Mouse (Mus musculus) c-Kit-positive CD71-positive TER-119-negative erythroid progenitor cells, embryonic 14.5 days (primary cell): ENCODE results near the gene Nova2.

Experiments used
- DNase-seq: peaks from one replicate; pipeline ENCODE4 v3.0.0-alpha.2; 2013; ENCODE audit warnings: low read depth

Gene Nova2

DNA sequence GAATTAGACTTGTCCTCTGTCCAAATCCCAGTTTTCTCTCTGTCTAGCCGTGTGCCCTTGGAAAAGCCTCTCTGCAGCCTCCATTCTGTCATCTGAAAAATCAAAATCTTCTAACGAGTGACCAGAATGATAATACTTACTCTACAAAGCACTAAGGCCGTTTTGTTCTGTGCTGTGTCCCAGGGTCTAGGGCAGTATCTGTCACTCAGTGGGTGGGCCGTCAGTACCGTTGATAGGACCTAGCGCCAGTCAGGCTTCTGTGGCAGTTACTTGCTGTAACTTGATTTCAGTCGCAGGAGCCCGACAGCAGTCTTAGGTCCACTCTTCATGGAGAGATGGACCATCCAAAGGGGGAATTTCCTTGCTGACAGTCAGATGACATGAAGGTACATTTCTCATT lies 1.4 kb upstream of the Nova2 start:
- no peak for DNase-seq

DNA sequence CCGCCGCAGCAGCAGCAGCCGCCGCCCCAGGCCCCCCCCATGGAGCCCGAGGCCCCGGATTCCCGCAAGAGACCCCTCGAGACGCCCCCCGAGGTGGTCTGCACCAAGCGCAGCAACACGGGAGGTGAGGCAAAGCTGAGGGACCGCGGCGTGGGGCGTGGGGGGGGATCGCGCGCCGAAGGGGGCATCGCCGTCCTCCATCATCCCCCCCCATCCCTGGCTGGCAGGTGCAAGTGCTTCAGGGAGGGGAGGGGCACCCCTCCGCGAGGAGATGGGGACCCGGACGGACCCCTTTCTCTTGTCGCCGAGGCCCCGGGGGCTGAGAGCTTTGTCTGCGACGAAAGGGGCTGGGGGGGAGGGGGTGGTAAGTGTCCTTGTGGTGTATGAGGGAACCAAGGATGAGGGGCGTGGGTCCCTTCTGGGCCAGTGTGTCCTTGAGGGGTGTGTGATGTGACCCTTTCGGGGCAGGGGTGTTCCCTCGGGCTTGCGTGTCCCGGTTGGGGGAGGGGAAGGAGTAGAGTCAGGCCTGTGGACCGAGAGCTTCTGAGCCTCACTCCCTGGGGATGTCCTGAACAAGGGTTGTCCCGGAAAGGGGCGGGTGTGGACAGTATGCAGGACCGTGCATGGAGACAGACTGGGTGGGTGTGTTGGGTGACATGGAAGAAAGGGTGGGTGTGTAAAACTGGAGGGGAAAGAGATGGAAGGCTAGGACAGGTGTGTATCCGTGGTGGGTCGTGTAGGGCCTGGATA lies 528 bp downstream of the Nova2 start:
- DNase-seq, result no peak

DNA sequence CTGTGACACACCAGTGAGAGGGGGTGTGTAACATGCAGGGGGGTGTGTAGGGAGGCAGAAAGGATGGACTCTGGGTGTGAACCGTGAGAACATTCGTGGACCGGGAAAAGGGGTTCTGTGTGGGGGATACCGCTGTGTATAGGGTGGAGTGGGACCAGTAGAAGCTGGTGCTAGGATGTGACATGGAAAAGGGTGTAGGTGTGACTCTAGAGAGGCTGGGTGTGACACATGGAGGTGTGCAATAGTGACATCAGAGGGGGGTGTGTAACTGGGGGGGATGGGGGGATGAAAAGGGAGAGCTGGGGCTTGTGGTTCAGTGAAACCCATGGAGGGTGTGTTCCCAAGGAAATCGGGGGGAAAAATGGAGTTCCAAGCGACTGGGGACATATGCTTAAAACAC lies 1.2 kb downstream of the Nova2 start:
- no peak for DNase-seq

DNA sequence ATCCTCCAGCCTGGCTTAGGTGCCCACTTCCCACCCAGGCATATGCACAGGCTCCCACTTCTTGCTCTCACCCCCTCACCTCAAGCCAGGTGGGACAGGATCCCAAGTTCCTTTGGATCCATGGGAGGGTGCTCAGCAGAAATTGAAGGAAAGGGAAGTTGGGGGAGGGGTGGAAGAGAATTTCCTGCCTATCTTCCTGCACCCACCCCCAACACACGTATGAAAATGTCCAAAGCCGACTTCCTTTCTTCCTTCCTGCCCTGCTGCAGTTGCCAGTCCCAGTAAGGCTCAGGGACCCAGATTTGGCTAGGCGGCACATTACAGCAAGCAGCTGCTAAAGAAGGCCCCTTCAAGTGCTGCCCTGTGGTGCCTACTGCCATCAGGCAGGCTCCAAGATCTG lies 2.1 kb downstream of the Nova2 start:
- no peak for DNase-seq

DNA sequence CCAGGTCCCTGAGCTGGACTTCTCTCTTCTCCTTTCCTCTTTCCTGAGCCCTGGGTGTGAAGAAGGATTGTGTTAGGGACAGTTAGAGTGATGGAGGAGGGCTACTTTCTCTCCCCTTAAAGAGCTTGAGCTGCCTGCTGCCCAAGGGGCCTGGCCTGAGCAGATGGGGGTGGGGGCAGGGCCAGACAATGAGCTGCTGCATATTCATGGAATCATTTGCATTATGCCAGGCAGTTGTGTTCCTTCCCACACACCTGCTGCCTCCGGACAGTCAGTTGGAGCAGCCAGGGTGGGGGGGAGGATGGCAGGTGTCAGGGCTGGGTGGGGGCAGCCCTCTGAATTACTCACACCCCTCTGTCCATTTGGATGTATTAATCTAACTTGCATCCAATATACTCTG lies 16.7 kb downstream of the Nova2 start:
- no peak for DNase-seq

DNA sequence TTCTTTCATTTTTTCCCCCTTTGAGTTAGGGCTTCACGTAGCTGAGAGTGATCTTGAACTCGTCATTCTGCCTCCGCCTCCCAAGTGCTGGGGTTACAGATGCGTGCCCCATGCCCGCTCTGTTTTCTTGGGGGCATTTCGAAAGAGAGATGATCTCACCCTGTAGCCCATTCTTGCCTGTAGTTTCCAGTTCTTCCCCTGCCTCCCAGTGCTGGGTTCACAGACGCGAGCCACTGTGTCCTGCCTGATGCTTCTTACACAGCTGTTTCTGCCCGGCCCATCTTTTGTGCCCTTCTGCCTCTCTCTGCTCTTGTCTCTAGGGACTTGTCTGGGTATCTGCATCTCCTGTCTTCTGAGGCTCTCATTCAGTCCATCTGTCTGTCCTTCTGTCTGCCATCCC lies 17.1 kb downstream of the Nova2 start:
- DNase-seq, result no peak

DNA sequence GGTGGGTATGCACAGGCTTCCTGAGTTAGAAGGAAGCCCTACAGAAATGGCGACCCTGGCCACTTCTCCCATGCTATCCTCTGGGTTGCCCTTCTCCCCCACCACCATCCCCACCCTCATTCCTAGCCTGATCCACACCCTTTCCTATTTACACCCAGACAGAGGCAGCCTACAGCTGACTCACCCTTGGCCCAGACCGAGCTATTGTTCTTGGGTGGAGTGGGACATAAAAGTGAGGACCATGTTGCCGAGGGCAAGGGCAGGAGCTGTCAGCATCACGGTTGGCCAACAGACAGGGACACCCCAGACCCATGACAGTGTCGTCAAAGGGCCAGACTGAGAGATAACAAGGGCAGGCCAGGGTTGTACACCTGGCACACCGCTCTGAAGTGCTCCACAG lies 22.5 kb downstream of the Nova2 start:
- no peak for DNase-seq

DNA sequence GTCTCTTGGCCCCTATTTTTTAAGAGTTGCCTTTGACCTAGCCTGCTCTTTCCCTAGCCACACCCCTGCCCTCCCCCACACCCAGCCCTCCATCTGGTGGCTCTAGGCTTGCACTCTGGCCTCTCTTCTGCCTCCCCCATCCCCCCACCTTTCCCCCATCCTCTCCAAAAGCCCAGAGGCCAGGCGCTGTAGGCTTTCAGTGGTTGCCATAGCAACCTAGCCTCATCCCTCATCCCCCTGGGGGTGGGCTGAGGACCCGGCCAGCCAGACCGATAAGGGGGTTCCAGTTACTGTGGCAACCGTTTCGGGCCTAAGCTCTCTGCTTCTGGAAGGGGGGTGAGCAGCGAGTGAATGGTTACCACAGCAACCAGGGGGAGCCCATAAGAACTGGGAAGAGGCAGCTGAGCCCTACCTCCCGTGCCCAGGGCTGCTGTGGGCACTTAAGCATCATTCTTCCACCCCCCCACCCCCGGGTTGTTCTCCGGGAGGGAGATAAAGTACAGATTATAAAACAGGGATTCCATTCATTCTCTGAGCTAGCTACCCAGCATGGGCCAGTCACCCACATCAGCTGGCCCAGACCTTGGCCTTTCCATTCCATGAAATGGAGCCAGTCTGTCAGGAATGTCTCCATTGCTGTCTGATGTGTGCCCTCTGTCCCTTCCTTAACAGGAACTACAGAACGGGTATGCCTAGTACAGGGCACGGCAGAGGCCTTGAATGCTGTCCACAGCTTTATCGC lies 24.3 kb downstream of the Nova2 start:
- no peak for DNase-seq

DNA sequence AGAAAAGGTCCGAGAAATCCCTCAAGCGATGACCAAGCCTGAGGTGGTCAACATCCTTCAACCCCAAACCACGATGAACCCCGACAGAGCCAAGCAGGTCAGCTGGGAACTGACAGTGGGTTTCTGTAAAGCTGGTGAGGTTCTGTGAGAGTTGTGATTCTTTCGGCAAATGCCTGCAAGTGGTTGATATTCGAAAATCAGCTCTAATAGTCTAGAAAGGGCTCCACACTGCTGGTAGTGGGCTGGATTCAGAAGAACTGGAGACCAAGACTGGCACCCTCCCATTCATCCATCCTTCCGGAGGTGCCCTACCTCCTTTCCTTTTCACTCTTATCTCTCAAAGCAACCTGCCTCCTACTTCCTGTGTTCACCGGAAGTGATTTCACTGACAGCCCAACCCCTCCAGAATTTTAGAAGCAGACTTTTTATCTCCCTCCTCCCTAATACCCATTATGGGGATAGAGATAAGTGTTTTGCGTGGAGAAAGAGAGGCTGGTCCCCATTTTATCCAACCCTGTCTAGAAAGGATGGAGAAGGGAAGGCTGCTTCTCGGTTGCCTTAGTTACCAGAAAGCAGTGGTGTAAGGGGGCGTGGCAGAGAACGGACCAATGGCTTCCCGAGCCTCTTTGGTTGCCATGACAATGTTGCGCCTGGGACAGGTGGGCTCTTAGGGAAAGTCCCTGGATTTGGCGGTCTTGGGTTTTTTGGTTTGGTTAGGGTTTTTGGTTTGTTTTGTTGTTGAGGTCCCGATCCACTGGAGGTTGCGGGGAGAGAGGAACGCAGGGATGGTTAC lies 25.0 kb downstream of the Nova2 start:
- no peak for DNase-seq

DNA sequence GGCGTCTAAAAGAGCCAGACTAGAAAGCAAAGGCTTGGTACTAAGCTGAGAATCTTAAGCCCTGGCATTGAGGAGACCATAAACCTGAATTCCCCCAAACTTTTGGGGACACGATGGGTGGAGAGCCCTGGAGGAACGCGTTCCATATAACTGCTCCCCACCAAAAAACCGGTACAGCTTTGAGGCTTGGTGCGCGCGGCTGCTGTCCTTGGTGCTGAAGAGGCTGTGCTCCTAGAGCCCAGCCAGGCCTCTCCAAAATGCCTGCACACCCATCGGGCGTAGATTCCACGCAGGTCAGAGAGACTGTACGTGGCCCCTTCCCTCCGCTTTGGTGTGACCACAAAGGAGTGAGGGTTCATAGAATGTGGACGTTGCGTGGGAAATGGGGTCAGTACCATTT lies 25.7 kb downstream of the Nova2 start:
- DNase-seq, result peak; percentile 32

DNA sequence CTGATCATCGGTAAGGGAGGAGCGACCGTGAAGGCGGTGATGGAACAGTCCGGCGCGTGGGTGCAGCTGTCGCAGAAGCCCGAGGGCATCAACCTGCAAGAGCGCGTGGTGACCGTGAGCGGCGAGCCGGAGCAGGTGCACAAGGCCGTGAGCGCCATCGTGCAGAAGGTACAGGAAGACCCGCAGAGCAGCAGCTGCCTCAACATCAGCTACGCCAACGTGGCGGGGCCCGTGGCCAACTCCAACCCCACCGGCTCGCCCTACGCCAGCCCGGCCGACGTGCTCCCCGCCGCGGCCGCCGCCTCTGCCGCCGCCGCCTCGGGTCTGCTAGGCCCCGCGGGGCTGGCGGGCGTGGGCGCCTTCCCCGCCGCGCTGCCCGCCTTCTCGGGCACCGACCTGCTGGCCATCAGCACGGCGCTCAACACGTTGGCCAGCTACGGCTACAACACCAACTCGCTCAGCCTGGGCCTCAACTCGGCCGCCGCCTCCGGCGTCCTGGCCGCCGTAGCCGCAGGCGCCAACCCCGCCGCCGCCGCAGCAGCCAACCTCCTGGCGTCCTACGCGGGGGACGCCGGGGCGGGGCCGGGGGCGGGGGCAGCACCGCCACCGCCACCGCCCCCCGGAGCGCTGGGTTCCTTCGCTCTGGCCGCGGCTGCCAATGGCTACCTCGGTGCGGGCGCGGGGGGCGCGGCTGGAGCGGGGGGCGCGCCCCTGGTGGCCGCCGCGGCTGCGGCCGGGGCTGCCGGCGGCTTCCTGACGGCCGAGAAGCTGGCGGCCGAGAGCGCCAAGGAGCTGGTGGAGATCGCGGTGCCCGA lies 32.1 kb downstream of the Nova2 start:
- no peak for DNase-seq

DNA sequence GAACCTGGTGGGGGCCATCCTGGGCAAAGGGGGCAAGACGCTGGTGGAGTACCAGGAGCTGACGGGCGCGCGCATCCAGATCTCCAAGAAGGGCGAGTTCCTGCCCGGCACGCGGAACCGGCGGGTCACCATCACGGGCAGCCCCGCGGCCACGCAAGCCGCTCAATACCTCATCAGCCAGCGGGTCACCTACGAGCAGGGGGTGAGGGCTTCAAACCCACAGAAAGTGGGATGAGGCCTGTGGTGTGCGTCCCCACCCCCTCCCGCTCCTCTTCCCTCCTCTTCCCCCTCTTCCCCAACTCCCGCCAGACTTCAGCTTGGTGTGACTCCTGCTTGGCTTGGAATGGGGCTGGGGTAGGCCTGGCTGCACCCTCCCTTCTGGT lies 32.7 kb downstream of the Nova2 start:
- DNase-seq, result no peak

DNA sequence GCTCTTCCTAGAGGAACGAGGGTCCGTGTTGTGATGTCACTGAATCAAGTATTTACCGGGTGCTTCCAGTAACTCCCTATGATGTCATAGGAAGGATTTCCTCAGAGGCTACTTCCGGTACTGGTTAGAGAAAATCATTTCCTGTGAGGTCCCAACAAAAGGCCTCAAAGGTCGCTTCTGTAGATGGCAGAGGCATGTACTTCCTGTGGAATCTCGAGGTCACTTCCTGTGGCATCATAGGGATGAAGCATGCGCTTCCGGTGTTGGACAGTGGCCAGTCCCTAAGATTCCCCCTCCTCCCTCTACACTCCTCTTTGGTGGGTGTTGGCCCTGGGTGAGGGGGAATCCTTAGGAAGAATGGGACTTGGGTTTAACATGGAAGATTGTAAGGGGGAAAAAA lies 33.8 kb downstream of the Nova2 start:
- no peak for DNase-seq

DNA sequence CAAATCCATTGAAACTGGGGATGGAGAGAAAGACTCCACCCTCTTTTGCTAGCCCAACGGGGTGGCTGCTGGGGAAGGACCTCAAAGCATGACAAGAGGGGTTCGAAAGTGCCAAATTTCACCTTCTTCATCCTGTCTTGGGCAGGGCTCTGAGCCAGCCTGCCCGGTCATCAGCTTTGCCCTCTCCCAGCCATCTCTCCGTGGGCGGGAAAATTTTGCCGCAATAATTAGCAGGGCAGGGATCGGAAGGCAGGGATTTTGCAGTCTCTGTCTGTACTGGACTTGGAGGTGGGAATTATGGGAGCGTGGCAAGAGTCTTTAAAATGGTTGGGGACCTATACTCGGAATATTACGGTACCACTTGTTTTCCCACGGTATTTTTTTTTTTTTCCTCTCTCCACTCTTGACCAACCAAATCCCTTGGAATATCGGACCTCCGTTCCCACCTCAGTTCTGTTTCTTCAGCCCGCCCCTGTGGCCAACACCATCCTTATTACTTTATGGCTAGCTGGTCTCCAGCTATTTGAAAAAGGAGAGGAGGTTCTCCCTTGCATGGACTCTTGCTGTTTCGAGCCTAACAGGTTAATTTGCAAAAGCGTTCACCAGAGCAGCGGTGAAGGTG lies 36.6 kb downstream of the Nova2 start:
- DNase-seq, result no peak

DNA sequence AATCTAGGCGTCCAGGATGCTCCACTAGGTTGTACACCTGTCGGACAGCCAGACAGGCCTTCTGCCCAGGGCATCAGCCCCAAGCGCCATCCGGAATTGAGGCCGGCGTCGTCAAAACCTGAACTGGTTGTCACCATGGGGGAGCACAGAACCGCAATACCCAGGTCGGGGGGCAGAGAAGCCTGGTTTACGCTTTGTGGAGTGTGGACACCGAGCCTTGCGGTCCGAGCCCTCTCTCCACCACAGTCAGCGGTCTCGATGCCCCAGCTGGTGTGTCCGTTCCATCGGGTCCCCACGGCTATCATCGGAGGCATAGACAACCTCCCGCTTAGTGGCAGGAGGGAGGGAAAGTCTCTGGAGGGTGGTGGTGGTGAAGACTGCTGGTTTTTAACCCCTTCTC lies 37.1 kb downstream of the Nova2 start:
- DNase-seq, result no peak

DNA sequence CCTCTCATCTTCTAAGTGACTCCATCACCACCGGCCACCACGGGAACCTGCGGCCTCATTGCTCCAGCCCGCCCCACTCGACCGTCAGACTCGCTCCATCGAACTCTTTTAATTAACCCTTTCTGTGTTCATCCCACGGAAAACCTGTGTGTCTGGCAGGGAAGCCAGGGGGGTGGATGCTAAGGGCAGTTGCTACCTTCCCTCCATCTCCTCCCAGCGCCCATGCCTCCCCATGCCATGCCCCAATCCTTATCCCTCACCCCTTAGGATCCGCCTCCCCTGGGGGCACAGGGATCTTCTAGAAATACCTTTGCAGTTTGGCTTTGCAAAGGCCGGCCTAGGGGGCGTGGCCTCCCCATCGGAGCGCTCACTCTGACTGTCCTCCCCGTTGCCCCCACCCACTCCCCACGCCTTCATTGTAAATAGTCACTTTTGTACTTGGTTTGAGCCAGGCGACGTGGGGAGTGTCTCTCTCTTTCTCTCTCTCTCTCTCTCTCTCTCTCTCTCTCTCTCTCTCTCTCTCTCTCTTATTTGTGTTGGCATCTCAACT lies 37.7 kb downstream of the Nova2 start:
- DNase-seq, result no peak

DNA sequence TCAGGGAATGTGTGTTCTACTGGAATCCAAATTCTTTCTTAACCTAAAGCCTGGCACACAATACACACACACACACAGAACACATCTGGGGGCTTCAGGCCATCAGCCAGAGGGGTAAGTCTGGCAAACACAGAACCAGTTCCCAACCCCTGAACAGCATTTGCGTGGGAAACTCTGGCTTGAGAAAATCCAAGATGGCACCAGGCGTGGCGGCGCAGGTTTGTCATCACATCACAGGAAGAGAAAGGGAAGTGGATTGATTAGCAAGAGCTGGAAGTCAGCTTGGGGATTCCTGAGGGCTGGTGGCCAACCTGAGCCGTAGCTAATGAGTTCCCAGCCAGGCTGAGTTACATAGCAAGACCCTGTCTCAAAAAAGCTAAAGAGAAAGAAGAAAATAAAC lies 39.6 kb downstream of the Nova2 start:
- no peak for DNase-seq

DNA sequence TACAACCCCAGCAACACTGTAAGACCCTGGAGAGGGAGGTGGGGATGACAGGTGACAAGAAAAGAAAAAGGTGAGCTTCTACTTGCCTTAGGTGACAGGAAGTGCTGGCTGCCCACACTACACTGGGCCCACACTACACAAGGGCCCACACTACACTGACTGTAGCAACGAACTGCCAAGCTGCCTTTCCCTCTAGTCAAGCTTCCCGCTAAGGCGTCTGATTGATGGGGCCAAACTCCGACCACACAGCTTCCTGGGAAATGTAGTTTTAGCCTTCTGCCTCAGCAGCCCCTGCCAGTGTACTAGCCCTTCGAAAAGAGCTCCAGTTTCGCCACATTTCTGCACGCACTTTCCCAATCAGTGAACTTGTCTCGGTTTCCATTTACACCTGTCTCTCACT lies 41.9 kb downstream of the Nova2 start:
- DNase-seq, result no peak

DNA sequence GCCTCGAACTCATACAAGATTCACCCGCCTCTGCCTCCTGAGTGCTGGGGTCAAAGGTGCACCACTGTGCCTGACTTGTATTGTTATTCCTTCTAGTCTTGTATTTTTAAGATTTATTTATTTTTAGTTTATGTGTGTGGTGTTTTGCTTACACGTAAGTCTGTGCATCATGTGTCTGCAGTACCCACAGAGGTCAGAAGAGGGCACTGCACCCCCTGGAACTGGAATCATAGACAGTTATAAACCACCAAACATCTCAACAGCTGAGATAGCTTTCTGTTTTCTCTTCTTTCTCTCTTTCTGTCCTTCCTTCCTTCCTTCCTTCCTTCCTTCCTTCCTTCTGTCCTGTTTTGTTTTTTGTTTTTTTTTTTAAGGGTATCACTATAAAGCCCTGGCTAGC lies 45.3 kb downstream of the Nova2 start:
- DNase-seq, result no peak

DNA sequence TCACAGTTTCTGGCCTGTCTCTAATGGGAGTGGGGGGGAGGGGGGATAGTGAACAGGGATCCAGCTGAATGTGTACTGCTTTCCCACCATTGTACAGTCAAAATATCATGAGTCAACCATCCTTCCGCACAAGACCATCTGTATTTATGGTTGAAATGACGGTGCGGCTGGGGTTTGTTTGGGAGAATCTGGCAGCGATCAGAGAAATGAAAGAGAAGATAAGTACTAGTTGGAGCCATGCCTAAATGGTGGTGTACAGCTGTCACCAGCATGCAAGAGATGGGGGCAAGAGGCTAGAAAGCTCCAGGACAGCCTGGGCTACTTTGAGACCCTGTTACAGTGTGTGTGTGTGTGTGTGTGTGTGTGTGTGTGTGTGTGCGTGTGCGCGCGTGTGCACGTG lies 52.7 kb downstream of the Nova2 start:
- no peak for DNase-seq

DNA sequence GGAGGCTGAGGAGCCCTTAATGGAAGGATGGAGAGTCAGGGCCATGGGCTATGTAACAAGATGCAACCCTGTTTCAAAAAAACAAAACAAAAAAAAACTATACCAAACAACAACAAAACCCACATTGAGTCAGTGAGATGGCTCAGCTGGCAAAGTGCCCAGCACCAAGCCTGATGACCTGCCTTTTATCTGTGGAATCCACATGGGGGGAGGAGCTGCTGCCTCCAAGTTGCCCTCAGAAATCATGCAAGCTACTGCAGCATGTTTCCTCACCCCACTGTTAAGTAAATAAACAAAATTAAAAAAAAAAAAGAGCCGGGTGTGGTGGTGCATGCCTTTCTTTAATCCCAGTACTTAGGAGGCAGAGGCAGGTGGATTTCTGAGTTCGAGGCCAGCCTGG lies 60.8 kb downstream of the Nova2 start:
- DNase-seq, result no peak

DNA sequence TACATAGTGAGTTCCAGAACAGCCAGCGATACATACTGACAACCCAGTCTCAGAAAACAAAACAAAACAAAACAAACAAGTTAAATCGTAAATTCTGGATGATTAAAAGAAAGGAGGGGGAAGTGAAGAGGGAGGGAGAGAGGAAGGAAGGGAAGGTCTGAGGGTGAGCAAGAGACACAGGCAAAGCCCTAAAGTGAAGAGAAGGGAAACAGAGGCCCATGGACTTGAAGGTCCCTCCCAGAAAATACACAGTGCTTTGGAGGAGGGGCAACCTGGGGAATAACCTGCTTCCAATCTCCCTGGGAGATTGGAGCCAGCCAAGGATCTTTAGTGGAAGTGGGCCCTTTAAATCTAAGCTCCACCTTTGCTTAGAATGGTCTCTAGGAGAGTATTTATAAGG lies 61.4 kb downstream of the Nova2 start, which contains the start of gene Nanos2:
TSS of gene Nanos2 (plus strand) at position 301 of the 400 bp plus-strand sequence.
- DNase-seq, result no peak
